Mouse (Mus musculus): ENCODE measurements around the gene Lsm12. TPM values are rescaled to one million over a fixed set of nuclear protein-coding genes. Genes with fewer than 3 reads are reported as not detected.
A peak's percentile ranks its signal among the peaks of the same experiment; 100 is the strongest.

Lsm12 gene
- polyA plus RNA-seq, 1 experiment from 2014 or later, result 87.0 TPM

- Histone ChIP-seq H3K4me2 (replicated peaks) (no peak overlapping the region), H3K36me3 (no peaks in the 10 kb centered on the region), H3K9ac (no peak overlapping the region), H3K27me3 (replicated peaks) (peaks cover 33% of the 10 kb centered on the region), H3K27ac (no peak overlapping the region), H3K9me3 (no peaks in the 10 kb centered on the region), H3K4me1 (0 out of 2 replicates have a peak, but pooled peaks cover 8% of the 10 kb centered on the region), H3K4me3 (no peak overlapping the region)
- no peak for ATAC-seq (ENCODE audit: low FRiP score, low read depth)
- WGBS, result 3% methylated on average over 5 of the region's 5 CpGs
These were observed 44.6 kb downstream of the Lsm12 start for GRCm38 (mm10) chr11:102140508-102140907.

GRCm38 (mm10) chr11:102138447-102138740, 46.7 kb downstream of the Lsm12 start:
- Histone ChIP-seq H3K4me3 (no peak overlapping the region), H3K4me2 (replicated peaks) (peak overlapping the region; percentile 56), H3K4me1 (0 out of 2 replicates have a peak, but pooled peaks cover 10% of the 10 kb centered on the region), H3K27ac (no peak overlapping the region), H3K36me3 (no peaks in the 10 kb centered on the region), H3K27me3 (replicated peaks) (peaks cover 19% of the 10 kb centered on the region; the same call in 1 of the 2 replicates), H3K9ac (0 out of 2 replicates have a peak overlapping the region, but pooled peaks have one; percentile 26), H3K9me3 (no peaks in the 10 kb centered on the region)
- WGBS, result under 1% methylated on average over 18 of the region's 18 CpGs
- ATAC-seq (ENCODE audit: low FRiP score, low read depth), result no peak

- H3K4me2 ChIP-seq (replicated peaks), result peak overlapping the region; percentile 56
- H3K4me3 ChIP-seq, result no peak overlapping the region
- peaks cover 14% of the 10 kb centered on the region; the same call in 1 of the 2 replicates for H3K27me3 ChIP-seq (replicated peaks)
- 0 out of 2 replicates have a peak overlapping the region, but pooled peaks have one; percentile 26 for H3K9ac ChIP-seq
- 48% methylated on average over 13 of the region's 13 CpGs for WGBS
- H3K9me3 ChIP-seq, result no peaks in the 10 kb centered on the region
- no peak overlapping the region for H3K27ac ChIP-seq
- H3K4me1 ChIP-seq, result 0 out of 2 replicates have a peak, but pooled peaks cover 10% of the 10 kb centered on the region
- no peaks in the 10 kb centered on the region for H3K36me3 ChIP-seq
- ATAC-seq (ENCODE audit: low FRiP score, low read depth), result no peak; the same call in 1 of the 2 replicates
These were observed 47.3 kb downstream of the Lsm12 start for GRCm38 (mm10) chr11:102137625-102138446.

GRCm38 (mm10) chr11:102134516-102134915, 50.6 kb downstream of the Lsm12 start:
- Histone ChIP-seq H3K4me3 (no peak overlapping the region), H3K4me1 (0 out of 2 replicates have a peak, but pooled peaks cover 10% of the 10 kb centered on the region), H3K27ac (no peak overlapping the region), H3K9ac (no peak overlapping the region), H3K4me2 (replicated peaks) (no peak overlapping the region), H3K36me3 (no peaks in the 10 kb centered on the region), H3K9me3 (no peaks in the 10 kb centered on the region), H3K27me3 (replicated peaks) (0 out of 2 replicates have a peak, but pooled peaks cover 13% of the 10 kb centered on the region)
- WGBS, result 26% methylated on average over 4 of the region's 4 CpGs
- no peak for ATAC-seq (ENCODE audit: low FRiP score, low read depth)

- no peaks in the 10 kb centered on the region for H3K36me3 ChIP-seq
- no peak for ATAC-seq (ENCODE audit: low FRiP score, low read depth)
- WGBS, result 85% methylated on average over 6 of the region's 6 CpGs
These were observed 67.7 kb downstream of the Lsm12 start for GRCm38 (mm10) chr11:102117386-102117785.

GRCm38 (mm10) chr11:102116241-102116640, 68.9 kb downstream of the Lsm12 start:
- no peaks in the 10 kb centered on the region for H3K9me3 ChIP-seq
- no peak overlapping the region for H3K9ac ChIP-seq
- ATAC-seq (ENCODE audit: low FRiP score, low read depth), result no peak
- H3K4me1 ChIP-seq, result no peaks in the 10 kb centered on the region
- peaks cover 4% of the 10 kb centered on the region; the same call in 1 of the 2 replicates for H3K27me3 ChIP-seq (replicated peaks)
- no peaks in the 10 kb centered on the region for H3K36me3 ChIP-seq
- no peak overlapping the region for H3K4me2 ChIP-seq (replicated peaks)
- WGBS, result 84% methylated on average over 8 of the region's 8 CpGs
- H3K4me3 ChIP-seq, result no peak overlapping the region
- H3K27ac ChIP-seq, result no peak overlapping the region

More at GRCm38 (mm10) chr11:102117386-102117785, 67.7 kb downstream of the Lsm12 start:
- no peak overlapping the region for H3K27ac ChIP-seq
- peaks cover 4% of the 10 kb centered on the region; the same call in 1 of the 2 replicates for H3K27me3 ChIP-seq (replicated peaks)
- H3K9ac ChIP-seq, result no peak overlapping the region
- no peak overlapping the region for H3K4me3 ChIP-seq
- H3K4me2 ChIP-seq (replicated peaks), result no peak overlapping the region
- H3K9me3 ChIP-seq, result no peaks in the 10 kb centered on the region
- H3K4me1 ChIP-seq, result no peaks in the 10 kb centered on the region

Small RNA genes within 50 kb of the gene (microRNA-seq; reads per million reads assigned to microRNA genes)
- gene Mir8101, result 2.0 reads per million

Other genes with a start within 250 kb of the Lsm12 start
- 0.20 and 0.22 TPM in 2 replicates for gene Sost, start 218.3 kb downstream of the Lsm12 start, polyA plus RNA-seq (2016; fragmentation: Nextera tagmentation; extraction: Ambion mirVana)
- gene Cfap97d1, start 201.0 kb downstream of the Lsm12 start, polyA plus RNA-seq (2016; fragmentation: Nextera tagmentation; extraction: Ambion mirVana), result not detected in 2 replicates
- gene Dusp3, start 198.3 kb downstream of the Lsm12 start, polyA plus RNA-seq (2016; fragmentation: Nextera tagmentation; extraction: Ambion mirVana), result 13.0 and 15.6 TPM in 2 replicates
- 45.2 and 47.2 TPM in 2 replicates for gene Mpp3, start 156.8 kb downstream of the Lsm12 start, polyA plus RNA-seq (2016; fragmentation: Nextera tagmentation; extraction: Ambion mirVana)
- gene Cd300lg, start 143.8 kb downstream of the Lsm12 start, polyA plus RNA-seq (2016; fragmentation: Nextera tagmentation; extraction: Ambion mirVana), result 0.46 and 0.49 TPM in 2 replicates
- 23.9 and 25.4 TPM in 2 replicates for gene Mpp2, start 96.8 kb downstream of the Lsm12 start, polyA plus RNA-seq (2016; fragmentation: Nextera tagmentation; extraction: Ambion mirVana)
- gene Ppy, start 84.0 kb downstream of the Lsm12 start, polyA plus RNA-seq (2016; fragmentation: Nextera tagmentation; extraction: Ambion mirVana), result not detected in 2 replicates
- gene Pyy, start 77.5 kb downstream of the Lsm12 start, polyA plus RNA-seq (2016; fragmentation: Nextera tagmentation; extraction: Ambion mirVana), result 1.1 TPM in 1 of 2 replicates, not detected in the other
- gene Nags, start 39.8 kb downstream of the Lsm12 start, polyA plus RNA-seq (2016; fragmentation: Nextera tagmentation; extraction: Ambion mirVana), result not detected in 2 replicates
- 35.3 and 37.3 TPM in 2 replicates for gene Tmem101, start 28.9 kb downstream of the Lsm12 start, polyA plus RNA-seq (2016; fragmentation: Nextera tagmentation; extraction: Ambion mirVana)
- 29.6 and 30.8 TPM in 2 replicates for gene G6pc3, start 4.3 kb upstream of the Lsm12 start, polyA plus RNA-seq (2016; fragmentation: Nextera tagmentation; extraction: Ambion mirVana)
- 104 and 106 TPM in 2 replicates for gene Hdac5, start 44.9 kb upstream of the Lsm12 start, polyA plus RNA-seq (2016; fragmentation: Nextera tagmentation; extraction: Ambion mirVana)
- 10.0 and 11.6 TPM in 2 replicates for gene BC030867, start 63.6 kb upstream of the Lsm12 start, polyA plus RNA-seq (2016; fragmentation: Nextera tagmentation; extraction: Ambion mirVana)
- not detected in 2 replicates for gene Asb16, start 83.4 kb upstream of the Lsm12 start, polyA plus RNA-seq (2016; fragmentation: Nextera tagmentation; extraction: Ambion mirVana)
- 71.3 and 75.6 TPM in 2 replicates for gene Tmub2, start 99.6 kb upstream of the Lsm12 start, polyA plus RNA-seq (2016; fragmentation: Nextera tagmentation; extraction: Ambion mirVana)
- 27.5 and 27.6 TPM in 2 replicates for gene Atxn7l3, start 111.3 kb upstream of the Lsm12 start, polyA plus RNA-seq (2016; fragmentation: Nextera tagmentation; extraction: Ambion mirVana)
- 98.7 and 101 TPM in 2 replicates for gene Ubtf, start 134.4 kb upstream of the Lsm12 start, polyA plus RNA-seq (2016; fragmentation: Nextera tagmentation; extraction: Ambion mirVana)
- gene Slc4a1, start 180.9 kb upstream of the Lsm12 start, polyA plus RNA-seq (2016; fragmentation: Nextera tagmentation; extraction: Ambion mirVana), result 18.8 and 23.6 TPM in 2 replicates
- gene Rundc3a, start 208.1 kb upstream of the Lsm12 start, polyA plus RNA-seq (2016; fragmentation: Nextera tagmentation; extraction: Ambion mirVana), result 152 and 171 TPM in 2 replicates
- 148 and 162 TPM in 2 replicates for gene Slc25a39, start 222.7 kb upstream of the Lsm12 start, polyA plus RNA-seq (2016; fragmentation: Nextera tagmentation; extraction: Ambion mirVana)
- 75.2 and 86.1 TPM in 2 replicates for gene Grn, start 245.0 kb upstream of the Lsm12 start, polyA plus RNA-seq (2016; fragmentation: Nextera tagmentation; extraction: Ambion mirVana)

Measured in neural tube, embryonic 12.5 days (tissue).